Mouse (Mus musculus): ENCODE data around the gene Elavl2. TPM values are rescaled to one million over a fixed set of nuclear protein-coding genes. Genes with fewer than 3 reads are reported as not detected.

Gene Elavl2
- polyA plus RNA-seq, 1 experiment from 2014 or later, result 0.33 TPM

Small RNAs within 50 kb of the gene (microRNA-seq; reads per million reads assigned to microRNA genes)
- not detected for gene Mir6402

Data from liver, embryonic 12.5 days (tissue).